Mouse (Mus musculus): Measurements from ENCODE around the gene Ccser1. TPM values are rescaled to one million over a fixed set of nuclear protein-coding genes. Genes with fewer than 3 reads are reported as not detected.

Gene Ccser1
- polyA plus RNA-seq, 1 experiment from 2014 or later, result 14.3 TPM

GRCm38 (mm10) chr6:61296188-61297037, 116.3 kb downstream of the Ccser1 start:
- 78% methylated on average over 6 of the region's 6 CpGs for WGBS
- peaks cover 19% of the 10 kb centered on the region; the same call in 1 of the 2 replicates for H3K4me1 ChIP-seq (replicated peaks)
- H3K27ac ChIP-seq, result no peak overlapping the region
- H3K27me3 ChIP-seq, result no peaks in the 10 kb centered on the region
- no peak overlapping the region for H3K4me2 ChIP-seq
- no peak overlapping the region for H3K9ac ChIP-seq (replicated peaks)
- no peak overlapping the region for H3K4me3 ChIP-seq (replicated peaks)
- ATAC-seq (ENCODE audit: insufficient number of reproducible peaks, insufficient read depth, low FRiP score, low TSS enrichment, low read depth), result no peak
- H3K36me3 ChIP-seq, result no peaks in the 10 kb centered on the region
- H3K9me3 ChIP-seq, result no peaks in the 10 kb centered on the region

- Histone ChIP-seq H3K27ac (no peak overlapping the region), H3K4me1 (replicated peaks) (peaks cover 13% of the 10 kb centered on the region; the same call in 1 of the 2 replicates), H3K36me3 (no peaks in the 10 kb centered on the region), H3K4me3 (replicated peaks) (no peak overlapping the region), H3K4me2 (no peak overlapping the region), H3K9ac (replicated peaks) (no peak overlapping the region), H3K27me3 (no peaks in the 10 kb centered on the region), H3K9me3 (no peaks in the 10 kb centered on the region)
- no peak for ATAC-seq (ENCODE audit: insufficient number of reproducible peaks, insufficient read depth, low FRiP score, low TSS enrichment, low read depth)
- 89% methylated on average over 4 of the region's 4 CpGs for WGBS
Measured at GRCm38 (mm10) chr6:61300441-61300840, 120.3 kb downstream of the Ccser1 start.

- 65% methylated on average over 7 of the region's 7 CpGs for WGBS
- H3K9me3 ChIP-seq, result no peaks in the 10 kb centered on the region
- no peak overlapping the region for H3K9ac ChIP-seq (replicated peaks)
- 0 out of 2 replicates have a peak, but pooled peaks have one; percentile 42 for ATAC-seq (ENCODE audit: insufficient number of reproducible peaks, insufficient read depth, low FRiP score, low TSS enrichment, low read depth)
- no peak overlapping the region for H3K4me3 ChIP-seq (replicated peaks)
- H3K4me1 ChIP-seq (replicated peaks), result peaks cover 8% of the 10 kb centered on the region; the same call in 1 of the 2 replicates
- no peaks in the 10 kb centered on the region for H3K36me3 ChIP-seq
- no peak overlapping the region for H3K4me2 ChIP-seq
- no peaks in the 10 kb centered on the region for H3K27me3 ChIP-seq
- no peak overlapping the region for H3K27ac ChIP-seq
Measured at GRCm38 (mm10) chr6:61300975-61301374, 120.9 kb downstream of the Ccser1 start.

- no peak for ATAC-seq (ENCODE audit: insufficient number of reproducible peaks, insufficient read depth, low FRiP score, low TSS enrichment, low read depth)
- WGBS, result 34% methylated on average over 2 of the region's 2 CpGs
- H3K4me2 ChIP-seq, result no peak overlapping the region
- 0 out of 2 replicates have a peak, but pooled peaks cover 1% of the 10 kb centered on the region for H3K4me1 ChIP-seq (replicated peaks)
- no peaks in the 10 kb centered on the region for H3K36me3 ChIP-seq
- H3K27me3 ChIP-seq, result no peaks in the 10 kb centered on the region
- no peak overlapping the region for H3K27ac ChIP-seq
- H3K9ac ChIP-seq (replicated peaks), result no peak overlapping the region
- H3K9me3 ChIP-seq, result no peaks in the 10 kb centered on the region
- no peak overlapping the region for H3K4me3 ChIP-seq (replicated peaks)
Measured at GRCm38 (mm10) chr6:61301631-61302030, 121.5 kb downstream of the Ccser1 start.

- Histone ChIP-seq H3K9ac (replicated peaks) (no peak overlapping the region), H3K27ac (no peak overlapping the region), H3K27me3 (no peaks in the 10 kb centered on the region), H3K4me1 (replicated peaks) (no peaks in the 10 kb centered on the region), H3K4me2 (no peak overlapping the region), H3K4me3 (replicated peaks) (no peak overlapping the region), H3K36me3 (peaks cover 13% of the 10 kb centered on the region), H3K9me3 (0 out of 2 replicates have a peak, but pooled peaks cover 4% of the 10 kb centered on the region)
- WGBS, result 87% methylated on average over 18 of the region's 18 CpGs
- no peak for ATAC-seq (ENCODE audit: insufficient number of reproducible peaks, insufficient read depth, low FRiP score, low TSS enrichment, low read depth)
Measured at GRCm38 (mm10) chr6:61311324-61312091, 131.4 kb downstream of the Ccser1 start.

- ATAC-seq (ENCODE audit: insufficient number of reproducible peaks, insufficient read depth, low FRiP score, low TSS enrichment, low read depth), result no peak
- no peak overlapping the region for H3K4me2 ChIP-seq
- H3K4me1 ChIP-seq (replicated peaks), result peaks cover 3% of the 10 kb centered on the region; the same call in 1 of the 2 replicates
- peaks cover 9% of the 10 kb centered on the region for H3K36me3 ChIP-seq
- no peak overlapping the region for H3K4me3 ChIP-seq (replicated peaks)
- H3K9me3 ChIP-seq, result 0 out of 2 replicates have a peak, but pooled peaks cover 4% of the 10 kb centered on the region
- H3K9ac ChIP-seq (replicated peaks), result no peak overlapping the region
- WGBS, result 29% methylated on average over 6 of the region's 6 CpGs
- H3K27ac ChIP-seq, result no peak overlapping the region
- H3K27me3 ChIP-seq, result no peaks in the 10 kb centered on the region
Measured at GRCm38 (mm10) chr6:61315884-61316601, 135.9 kb downstream of the Ccser1 start.

GRCm38 (mm10) chr6:61320842-61321241, 140.7 kb downstream of the Ccser1 start:
- ATAC-seq (ENCODE audit: insufficient number of reproducible peaks, insufficient read depth, low FRiP score, low TSS enrichment, low read depth), result no peak
- H3K9ac ChIP-seq (replicated peaks), result no peak overlapping the region
- no peaks in the 10 kb centered on the region for H3K9me3 ChIP-seq
- no peak overlapping the region for H3K4me2 ChIP-seq
- peaks cover 9% of the 10 kb centered on the region; the same call in 1 of the 2 replicates for H3K4me1 ChIP-seq (replicated peaks)
- H3K27ac ChIP-seq, result no peak overlapping the region
- H3K27me3 ChIP-seq, result no peaks in the 10 kb centered on the region
- H3K36me3 ChIP-seq, result no peaks in the 10 kb centered on the region
- no peak overlapping the region for H3K4me3 ChIP-seq (replicated peaks)
- WGBS, result 62% methylated on average over 4 of the region's 4 CpGs

- Histone ChIP-seq H3K9me3 (no peaks in the 10 kb centered on the region), H3K4me1 (replicated peaks) (peaks cover 9% of the 10 kb centered on the region; the same call in 1 of the 2 replicates), H3K27me3 (no peaks in the 10 kb centered on the region), H3K4me3 (replicated peaks) (no peak overlapping the region), H3K4me2 (no peak overlapping the region), H3K27ac (no peak overlapping the region), H3K36me3 (no peaks in the 10 kb centered on the region), H3K9ac (replicated peaks) (no peak overlapping the region)
- ATAC-seq (ENCODE audit: insufficient number of reproducible peaks, insufficient read depth, low FRiP score, low TSS enrichment, low read depth), result no peak
- WGBS, result 91% methylated on average over 6 of the region's 6 CpGs
Measured at GRCm38 (mm10) chr6:61322328-61322727, 142.2 kb downstream of the Ccser1 start.

- no peaks in the 10 kb centered on the region for H3K9me3 ChIP-seq
- H3K4me3 ChIP-seq (replicated peaks), result no peak overlapping the region
- ATAC-seq (ENCODE audit: insufficient number of reproducible peaks, insufficient read depth, low FRiP score, low TSS enrichment, low read depth), result no peak
- no peaks in the 10 kb centered on the region for H3K27me3 ChIP-seq
- H3K36me3 ChIP-seq, result no peaks in the 10 kb centered on the region
- WGBS, result 82% methylated on average over 2 of the region's 2 CpGs
- H3K27ac ChIP-seq, result no peak overlapping the region
- H3K9ac ChIP-seq (replicated peaks), result no peak overlapping the region
- H3K4me2 ChIP-seq, result no peak overlapping the region
- peaks cover 5% of the 10 kb centered on the region; the same call in 1 of the 2 replicates for H3K4me1 ChIP-seq (replicated peaks)
Measured at GRCm38 (mm10) chr6:61326131-61326530, 146.0 kb downstream of the Ccser1 start.

GRCm38 (mm10) chr6:61328981-61329380, 148.9 kb downstream of the Ccser1 start:
- H3K4me1 ChIP-seq (replicated peaks), result no peaks in the 10 kb centered on the region
- no peak overlapping the region for H3K9ac ChIP-seq (replicated peaks)
- no peak overlapping the region for H3K4me3 ChIP-seq (replicated peaks)
- no peak overlapping the region for H3K27ac ChIP-seq
- H3K9me3 ChIP-seq, result no peaks in the 10 kb centered on the region
- no peak for ATAC-seq (ENCODE audit: insufficient number of reproducible peaks, insufficient read depth, low FRiP score, low TSS enrichment, low read depth)
- H3K36me3 ChIP-seq, result no peaks in the 10 kb centered on the region
- H3K27me3 ChIP-seq, result no peaks in the 10 kb centered on the region
- no peak overlapping the region for H3K4me2 ChIP-seq

All from limb, embryonic 12.5 days (tissue).